Mouse (Mus musculus): ENCODE data around the gene Tubgcp2. TPM values are rescaled to one million over a fixed set of nuclear protein-coding genes. Genes with fewer than 3 reads are reported as not detected.

Tubgcp2 gene
- polyA plus RNA-seq, 1 experiment from 2014 or later: 62.9 TPM

DNA sequence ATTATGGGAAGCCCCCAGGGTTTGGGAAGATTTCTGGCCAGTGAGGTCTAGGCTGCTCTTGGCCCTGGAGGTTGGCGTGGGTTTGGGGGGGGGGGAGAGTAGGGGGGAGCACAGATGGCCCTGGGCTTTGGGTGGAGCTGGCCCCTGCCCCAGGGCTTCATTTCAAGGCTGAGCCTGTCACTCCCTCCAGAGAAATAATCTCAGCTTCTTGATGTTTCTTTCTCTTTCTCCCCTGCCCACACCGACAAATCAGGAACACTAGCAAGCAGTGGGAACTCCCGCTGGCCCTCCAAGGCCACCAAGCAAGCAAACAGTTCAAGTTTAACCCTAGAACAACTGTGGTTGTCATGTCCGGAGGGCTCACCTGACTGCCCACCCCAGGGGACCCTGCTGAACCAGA is 72.7 kb downstream of the Tubgcp2 start:
- Histone ChIP-seq H3K4me3 (ENCODE audit: low read length) (no peak overlapping the region), H3K4me2 (replicated peaks; ENCODE audit: low read depth, low read length) (no peak overlapping the region), H3K27ac (ENCODE audit: low read depth, low read length) (no peak overlapping the region), H3K9ac (ENCODE audit: low read depth, low read length) (no peak overlapping the region), H3K4me1 (ENCODE audit: control insufficient read depth, insufficient read depth, low read length) (no peaks in the 10 kb centered on the region), H3K9me3 (ENCODE audit: control insufficient read depth, low read length) (no peaks in the 10 kb centered on the region), H3K27me3 (ENCODE audit: control insufficient read depth, insufficient read depth, low read length) (no peaks in the 10 kb centered on the region), H3K36me3 (ENCODE audit: control insufficient read depth, insufficient read depth, low read length) (no peaks in the 10 kb centered on the region)
- WGBS: 60% methylated on average over 4 of the region's 4 CpGs
- no peak for ATAC-seq (ENCODE audit: low FRiP score, low TSS enrichment)

DNA sequence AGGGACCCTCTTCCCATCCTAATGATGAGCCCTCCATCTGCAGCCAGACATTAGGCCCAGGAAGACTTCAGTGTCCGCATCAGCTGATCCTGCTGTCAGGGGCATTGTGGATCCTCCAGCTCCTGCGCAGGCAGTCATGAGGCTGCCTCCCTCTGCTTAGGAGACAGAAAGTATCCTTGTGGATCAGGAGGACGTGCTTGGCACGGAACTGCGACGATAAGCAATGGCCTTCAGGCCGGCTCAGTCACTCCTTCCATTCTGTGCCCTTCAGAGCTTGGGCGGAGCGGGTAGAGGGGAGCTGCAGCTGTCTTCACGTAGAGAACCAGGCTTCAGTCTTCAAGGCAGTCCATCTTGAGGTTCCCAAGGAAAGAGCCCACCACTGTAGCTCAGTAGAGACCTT is 75.3 kb downstream of the Tubgcp2 start:
- H3K27me3 ChIP-seq (ENCODE audit: control insufficient read depth, insufficient read depth, low read length): no peaks in the 10 kb centered on the region; the same call in 1 of the 2 replicates
- H3K9me3 ChIP-seq (ENCODE audit: control insufficient read depth, low read length): no peaks in the 10 kb centered on the region
- ATAC-seq (ENCODE audit: low FRiP score, low TSS enrichment): no peak
- no peaks in the 10 kb centered on the region for H3K4me1 ChIP-seq (ENCODE audit: control insufficient read depth, insufficient read depth, low read length)
- H3K9ac ChIP-seq (ENCODE audit: low read depth, low read length): no peak overlapping the region
- no peak overlapping the region for H3K27ac ChIP-seq (ENCODE audit: low read depth, low read length)
- H3K36me3 ChIP-seq (ENCODE audit: control insufficient read depth, insufficient read depth, low read length): no peaks in the 10 kb centered on the region
- no peak overlapping the region for H3K4me2 ChIP-seq (replicated peaks; ENCODE audit: low read depth, low read length)
- 88% methylated on average over 10 of the region's 10 CpGs for WGBS
- no peak overlapping the region for H3K4me3 ChIP-seq (ENCODE audit: low read length)

DNA sequence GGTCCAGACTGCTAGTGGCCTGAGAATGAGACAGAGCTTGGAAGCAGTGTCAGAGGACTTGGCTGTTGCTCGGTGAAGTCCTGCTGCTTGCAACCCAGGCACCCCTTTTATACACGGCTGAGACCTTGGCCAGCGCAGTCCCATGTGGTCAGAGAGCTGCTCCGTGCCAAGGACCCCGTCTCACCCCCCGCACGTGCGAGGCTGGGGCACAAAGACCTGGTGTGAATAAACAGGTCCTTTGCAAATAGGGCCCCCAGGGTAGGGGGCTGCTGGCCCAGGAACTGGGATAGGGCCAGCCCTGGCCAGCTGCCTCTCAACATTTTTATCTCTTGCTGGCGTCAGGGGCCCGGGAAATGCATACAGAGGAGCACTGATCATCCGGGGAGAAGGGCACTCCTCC is 78.5 kb downstream of the Tubgcp2 start:
- Histone ChIP-seq H3K36me3 (ENCODE audit: control insufficient read depth, insufficient read depth, low read length) (no peaks in the 10 kb centered on the region), H3K4me3 (ENCODE audit: low read length) (no peak overlapping the region), H3K4me1 (ENCODE audit: control insufficient read depth, insufficient read depth, low read length) (no peaks in the 10 kb centered on the region), H3K27me3 (ENCODE audit: control insufficient read depth, insufficient read depth, low read length) (no peaks in the 10 kb centered on the region; the same call in 1 of the 2 replicates), H3K27ac (ENCODE audit: low read depth, low read length) (no peak overlapping the region), H3K9ac (ENCODE audit: low read depth, low read length) (no peak overlapping the region), H3K9me3 (ENCODE audit: control insufficient read depth, low read length) (no peaks in the 10 kb centered on the region), H3K4me2 (replicated peaks; ENCODE audit: low read depth, low read length) (no peak overlapping the region)
- WGBS: 44% methylated on average over 11 of the region's 11 CpGs
- no peak for ATAC-seq (ENCODE audit: low FRiP score, low TSS enrichment)

DNA sequence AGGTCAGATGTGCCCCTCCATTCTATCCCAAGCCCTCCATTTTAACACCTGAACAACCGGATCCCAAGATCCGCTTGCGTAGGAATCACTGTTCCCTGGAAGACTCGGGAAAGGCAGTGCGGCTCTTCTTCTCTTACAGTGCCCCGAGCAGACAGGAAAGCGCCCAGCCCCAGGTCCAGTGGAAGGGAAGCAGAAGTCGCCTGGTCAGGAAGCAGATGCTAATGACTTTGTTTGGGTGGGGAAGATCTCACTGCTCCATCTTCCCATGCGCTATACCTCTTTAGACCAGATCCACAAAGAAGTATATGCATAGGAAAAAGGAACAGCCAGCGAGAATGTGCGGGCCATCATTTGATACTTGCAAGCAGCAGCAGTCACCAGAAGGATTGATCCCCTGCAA is 79.0 kb downstream of the Tubgcp2 start:
- Histone ChIP-seq H3K9me3 (ENCODE audit: control insufficient read depth, low read length) (no peaks in the 10 kb centered on the region), H3K36me3 (ENCODE audit: control insufficient read depth, insufficient read depth, low read length) (no peaks in the 10 kb centered on the region), H3K4me2 (replicated peaks; ENCODE audit: low read depth, low read length) (no peak overlapping the region), H3K9ac (ENCODE audit: low read depth, low read length) (no peak overlapping the region), H3K4me3 (ENCODE audit: low read length) (no peak overlapping the region), H3K4me1 (ENCODE audit: control insufficient read depth, insufficient read depth, low read length) (no peaks in the 10 kb centered on the region), H3K27me3 (ENCODE audit: control insufficient read depth, insufficient read depth, low read length) (no peaks in the 10 kb centered on the region; the same call in 1 of the 2 replicates), H3K27ac (ENCODE audit: low read depth, low read length) (no peak overlapping the region)
- ATAC-seq (ENCODE audit: low FRiP score, low TSS enrichment): no peak
- 59% methylated on average over 11 of the region's 11 CpGs for WGBS

DNA sequence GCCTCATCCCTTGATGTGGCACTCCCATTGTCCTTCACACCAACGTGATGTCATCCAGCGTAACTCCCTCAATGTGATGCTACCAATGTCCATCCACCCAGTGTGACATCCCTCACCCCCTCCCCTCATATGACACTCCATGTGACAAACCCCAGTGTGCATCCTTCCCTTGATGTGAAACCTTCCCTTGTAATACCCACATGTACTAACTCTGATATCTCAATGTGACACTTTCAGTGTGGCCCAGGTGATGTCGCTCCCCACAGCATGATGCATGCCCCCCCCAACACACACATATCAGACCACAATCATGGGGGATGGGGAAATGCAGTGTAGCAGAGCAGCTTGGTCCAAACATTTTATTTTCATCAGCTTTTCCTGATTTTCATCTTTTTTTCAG is 79.8 kb downstream of the Tubgcp2 start:
- no peak for ATAC-seq (ENCODE audit: low FRiP score, low TSS enrichment)
- Histone ChIP-seq H3K27ac (ENCODE audit: low read depth, low read length) (no peak overlapping the region), H3K36me3 (ENCODE audit: control insufficient read depth, insufficient read depth, low read length) (no peaks in the 10 kb centered on the region), H3K4me3 (ENCODE audit: low read length) (no peak overlapping the region), H3K4me2 (replicated peaks; ENCODE audit: low read depth, low read length) (no peak overlapping the region), H3K9ac (ENCODE audit: low read depth, low read length) (no peak overlapping the region), H3K4me1 (ENCODE audit: control insufficient read depth, insufficient read depth, low read length) (no peaks in the 10 kb centered on the region), H3K27me3 (ENCODE audit: control insufficient read depth, insufficient read depth, low read length) (no peaks in the 10 kb centered on the region; the same call in 1 of the 2 replicates), H3K9me3 (ENCODE audit: control insufficient read depth, low read length) (no peaks in the 10 kb centered on the region)
- WGBS: 76% methylated on average over 3 of the region's 3 CpGs

DNA sequence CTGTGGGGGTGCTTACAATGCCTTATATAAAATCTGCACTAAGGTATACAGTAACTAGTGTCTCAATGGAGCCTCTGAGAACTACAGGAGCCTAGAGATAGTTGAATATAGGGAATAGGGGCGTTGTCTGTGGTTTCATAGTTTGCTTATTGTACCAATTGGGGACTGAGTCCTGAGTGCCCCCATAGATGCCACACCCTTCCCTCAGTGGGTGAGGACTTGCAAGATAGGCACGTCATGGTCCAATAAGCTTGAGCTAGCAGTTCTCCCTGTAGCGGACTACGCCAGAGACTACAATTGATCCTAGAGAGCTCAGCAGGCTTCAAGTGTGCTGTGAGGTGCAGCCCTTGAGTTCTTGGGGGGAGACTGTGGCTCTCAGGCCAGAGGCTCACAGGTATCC is 81.0 kb downstream of the Tubgcp2 start:
- no peak for ATAC-seq (ENCODE audit: low FRiP score, low TSS enrichment)
- 74% methylated on average over 4 of the region's 4 CpGs for WGBS
- H3K4me2 ChIP-seq (replicated peaks; ENCODE audit: low read depth, low read length): no peak overlapping the region
- no peaks in the 10 kb centered on the region for H3K36me3 ChIP-seq (ENCODE audit: control insufficient read depth, insufficient read depth, low read length)
- H3K4me1 ChIP-seq (ENCODE audit: control insufficient read depth, insufficient read depth, low read length): no peaks in the 10 kb centered on the region
- H3K27ac ChIP-seq (ENCODE audit: low read depth, low read length): no peak overlapping the region
- no peaks in the 10 kb centered on the region; the same call in 1 of the 2 replicates for H3K27me3 ChIP-seq (ENCODE audit: control insufficient read depth, insufficient read depth, low read length)
- H3K4me3 ChIP-seq (ENCODE audit: low read length): no peak overlapping the region
- H3K9ac ChIP-seq (ENCODE audit: low read depth, low read length): no peak overlapping the region
- H3K9me3 ChIP-seq (ENCODE audit: control insufficient read depth, low read length): no peaks in the 10 kb centered on the region

DNA sequence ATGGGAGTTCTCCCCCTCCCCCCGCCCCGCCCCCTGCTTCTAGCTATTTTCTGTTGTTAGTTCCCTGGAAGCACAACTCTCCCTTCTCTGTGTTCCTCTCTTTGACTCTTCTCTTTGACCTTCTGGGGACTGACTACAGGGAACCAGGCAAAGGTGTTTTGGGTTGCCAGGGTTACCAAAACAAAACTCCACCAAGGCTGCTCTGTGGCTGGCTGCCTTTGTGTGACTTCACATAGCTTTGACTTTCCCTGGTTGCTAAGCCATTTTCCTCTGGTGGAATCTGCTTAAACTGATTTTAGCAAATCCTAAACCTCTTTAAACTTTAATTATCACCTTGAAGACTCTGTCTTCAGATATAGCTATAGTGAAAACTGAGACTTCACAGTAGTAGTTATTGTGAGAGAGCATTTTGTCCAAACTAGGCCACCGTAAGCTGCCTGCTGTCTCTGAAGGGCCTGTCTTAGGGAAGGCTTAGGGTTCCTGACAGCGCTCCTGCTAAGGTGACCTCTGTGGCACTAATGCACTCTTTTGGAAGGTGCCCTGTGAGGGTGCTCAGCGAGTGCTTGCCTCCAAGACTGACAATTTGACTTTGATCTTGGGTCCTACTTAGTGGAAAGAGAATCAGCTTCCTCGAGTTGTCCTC is 84.4 kb downstream of the Tubgcp2 start:
- ATAC-seq (ENCODE audit: low FRiP score, low TSS enrichment): no peak
- Histone ChIP-seq H3K9me3 (ENCODE audit: control insufficient read depth, low read length) (no peaks in the 10 kb centered on the region), H3K4me3 (ENCODE audit: low read length) (no peak overlapping the region), H3K27me3 (ENCODE audit: control insufficient read depth, insufficient read depth, low read length) (peaks cover under 1% of the 10 kb centered on the region), H3K4me2 (replicated peaks; ENCODE audit: low read depth, low read length) (no peak overlapping the region), H3K9ac (ENCODE audit: low read depth, low read length) (no peak overlapping the region), H3K36me3 (ENCODE audit: control insufficient read depth, insufficient read depth, low read length) (no peaks in the 10 kb centered on the region), H3K27ac (ENCODE audit: low read depth, low read length) (no peak overlapping the region), H3K4me1 (ENCODE audit: control insufficient read depth, insufficient read depth, low read length) (no peaks in the 10 kb centered on the region)
- 65% methylated on average over 6 of the region's 6 CpGs for WGBS

DNA sequence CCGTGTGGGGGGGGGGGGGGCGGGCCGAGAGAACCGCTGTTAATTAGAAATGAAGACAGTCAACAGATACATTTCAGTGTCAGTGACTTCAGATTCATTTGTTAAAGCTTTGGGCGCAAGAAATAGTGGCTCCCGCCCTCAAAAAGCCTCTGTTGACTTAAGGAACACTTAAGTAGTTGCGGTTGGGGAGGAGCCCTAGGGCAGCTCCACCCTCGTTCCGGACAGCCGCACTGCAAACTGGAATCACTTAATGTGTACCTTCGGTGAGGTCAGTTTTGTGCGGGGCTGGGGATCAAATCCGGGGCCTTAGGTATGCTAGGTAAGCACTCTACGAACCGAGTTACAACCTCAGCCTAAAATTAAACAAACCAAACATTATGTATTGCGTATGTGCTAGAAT is 85.4 kb downstream of the Tubgcp2 start:
- no peak overlapping the region for H3K27ac ChIP-seq (ENCODE audit: low read depth, low read length)
- H3K9ac ChIP-seq (ENCODE audit: low read depth, low read length): peak overlapping the region; percentile 32; the same call in 1 of the 2 replicates
- WGBS: 5% methylated on average over 14 of the region's 16 CpGs
- H3K27me3 ChIP-seq (ENCODE audit: control insufficient read depth, insufficient read depth, low read length): peaks cover 8% of the 10 kb centered on the region
- peak overlapping the region; percentile 60 for H3K4me2 ChIP-seq (replicated peaks; ENCODE audit: low read depth, low read length)
- no peaks in the 10 kb centered on the region for H3K36me3 ChIP-seq (ENCODE audit: control insufficient read depth, insufficient read depth, low read length)
- peak overlapping the region; percentile 49 for H3K4me3 ChIP-seq (ENCODE audit: low read length)
- H3K4me1 ChIP-seq (ENCODE audit: control insufficient read depth, insufficient read depth, low read length): no peaks in the 10 kb centered on the region
- ATAC-seq (ENCODE audit: low FRiP score, low TSS enrichment): no peak
- no peaks in the 10 kb centered on the region for H3K9me3 ChIP-seq (ENCODE audit: control insufficient read depth, low read length)

DNA sequence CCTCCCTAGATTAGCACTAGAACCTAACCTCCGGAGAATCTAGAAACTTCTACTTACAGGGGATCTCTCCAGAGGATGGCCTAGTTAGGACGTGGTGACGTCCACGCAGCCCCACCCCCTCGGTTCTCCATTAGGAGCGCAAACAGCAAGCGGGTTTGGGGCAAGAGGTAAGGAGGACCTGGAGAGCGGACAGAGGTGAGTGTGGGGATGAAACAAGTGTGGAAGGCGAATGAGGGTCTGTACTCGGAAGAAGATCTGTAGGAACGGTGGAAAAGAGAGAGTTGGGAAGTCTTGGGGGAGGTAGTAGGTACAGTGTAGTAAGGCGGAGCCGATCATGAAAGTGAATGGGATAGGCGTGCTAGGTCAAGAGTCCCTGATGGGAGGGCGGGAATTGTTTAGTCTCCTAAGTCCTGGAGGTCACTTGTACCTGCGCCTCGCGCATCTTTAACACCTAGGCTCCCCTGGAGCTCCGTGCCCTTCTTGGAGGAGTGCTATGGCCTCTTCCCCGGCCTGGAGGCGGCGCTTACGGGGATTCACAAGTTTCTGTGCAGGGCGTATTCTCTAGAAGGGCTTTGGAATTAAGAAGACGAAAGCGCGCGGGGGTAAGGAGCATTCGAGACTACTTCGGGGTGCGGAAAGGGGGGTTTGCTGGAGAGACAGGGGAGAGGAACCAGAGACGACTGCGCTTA is 86.0 kb downstream of the Tubgcp2 start:
- under 1% methylated on average over 33 of the region's 33 CpGs for WGBS
- Histone ChIP-seq H3K36me3 (ENCODE audit: control insufficient read depth, insufficient read depth, low read length) (no peaks in the 10 kb centered on the region), H3K4me1 (ENCODE audit: control insufficient read depth, insufficient read depth, low read length) (no peaks in the 10 kb centered on the region), H3K27me3 (ENCODE audit: control insufficient read depth, insufficient read depth, low read length) (peaks cover 14% of the 10 kb centered on the region), H3K9me3 (ENCODE audit: control insufficient read depth, low read length) (no peaks in the 10 kb centered on the region), H3K9ac (ENCODE audit: low read depth, low read length) (peak overlapping the region; percentile 32), H3K27ac (ENCODE audit: low read depth, low read length) (no peak overlapping the region), H3K4me2 (replicated peaks; ENCODE audit: low read depth, low read length) (peak overlapping the region; percentile 60), H3K4me3 (ENCODE audit: low read length) (peak overlapping the region; percentile 49)
- peak; percentile 82 for ATAC-seq (ENCODE audit: low FRiP score, low TSS enrichment)
